Mouse (Mus musculus) ovary, postnatal 14 days (tissue): ENCODE measurements at regions not wholly inside any gene's neighbourhood (a gene's known extent, or its start where the extent isn't known, plus 50 kb on each side); places are given as distances from the start of the nearest gene placed in this dataset.
"Not testable (repeated sequence)": the region's sequence is repeated elsewhere in the genome, so short reads cannot be mapped to it uniquely, and the experiment has no call there.

Experiments used
- DNase-seq: peaks from one replicate; pipeline ENCODE4 v3.0.0; 2022; ENCODE audit warnings: low spot score

DNA sequence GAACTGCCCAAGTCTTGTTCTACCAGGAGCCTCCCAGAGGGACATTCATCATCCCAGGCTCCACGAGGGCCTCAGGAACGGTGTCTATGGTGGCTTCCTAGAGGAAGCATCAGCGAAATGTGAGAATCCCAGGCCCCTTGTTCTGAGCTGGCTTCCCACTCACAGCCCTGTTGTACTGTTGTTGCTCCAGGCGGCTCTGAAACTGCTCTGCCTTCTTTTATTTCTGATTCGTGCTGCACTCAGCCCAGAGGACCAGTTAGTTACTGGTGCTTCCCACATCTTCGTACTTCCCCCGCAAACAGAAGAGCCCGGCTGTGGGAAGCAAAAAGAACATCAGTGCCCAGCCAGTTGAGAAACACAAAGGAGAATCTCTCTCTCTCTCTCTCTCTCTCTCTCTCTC, 202.3 kb downstream of the Diras2 start:
- no peak for DNase-seq

DNA sequence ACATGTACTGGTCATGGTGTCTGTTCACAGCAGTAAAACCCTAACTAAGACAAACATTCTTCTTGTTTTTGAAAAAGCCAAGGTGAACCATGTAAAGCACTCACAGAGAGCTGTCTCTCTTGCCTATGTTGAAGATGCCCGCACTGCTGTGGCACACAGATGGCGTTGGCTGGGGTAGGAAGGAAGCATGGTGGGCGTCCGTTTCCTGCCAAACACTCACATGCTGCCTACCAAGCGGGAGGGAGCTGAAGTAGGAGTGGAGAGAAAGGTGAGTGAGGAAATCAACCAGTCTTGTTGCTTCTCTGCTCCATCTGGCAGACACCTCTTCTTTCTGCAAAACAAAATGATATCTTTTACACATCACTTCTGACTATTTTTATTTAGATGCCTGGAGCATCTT, 200.0 kb downstream of the Diras2 start:
- no peak for DNase-seq

DNA sequence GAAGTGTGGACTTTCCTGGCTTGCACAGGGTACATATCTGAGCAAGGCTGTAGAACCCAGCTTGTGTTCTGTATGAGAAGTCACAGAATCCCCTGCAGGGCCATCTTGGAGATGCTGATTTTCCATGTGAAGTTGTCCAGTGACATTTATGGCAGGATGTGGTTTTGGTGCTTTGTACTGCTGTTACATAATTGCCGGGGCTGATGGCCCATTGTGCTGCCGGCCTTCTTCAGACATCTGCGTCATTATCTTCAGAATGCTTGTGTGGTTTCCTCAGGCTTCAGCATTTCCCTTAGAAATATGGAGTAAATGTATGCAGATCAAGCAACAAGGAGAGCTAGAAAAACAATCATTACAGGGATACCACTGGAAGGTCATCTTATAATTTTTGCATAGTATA, 196.1 kb downstream of the Diras2 start:
- DNase-seq, result no peak

DNA sequence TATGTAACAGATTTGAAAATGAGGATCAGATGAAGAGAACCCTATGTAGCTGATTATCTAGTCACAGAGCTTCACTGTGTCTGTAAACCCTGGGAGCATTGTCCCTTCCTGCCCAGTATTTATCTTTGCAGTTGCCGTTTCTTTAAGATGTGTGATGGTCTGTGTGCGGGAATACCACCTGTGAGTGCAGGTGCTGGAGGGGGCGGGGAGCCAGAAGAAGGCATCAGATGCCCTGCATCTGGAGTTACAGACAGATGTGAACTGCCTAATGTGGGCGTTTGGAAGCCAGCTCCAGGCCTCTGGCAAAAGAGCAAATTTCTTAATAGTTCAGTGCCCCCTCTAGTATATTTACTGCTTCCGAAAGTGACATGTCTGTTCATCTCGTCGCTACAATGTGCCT, 193.1 kb downstream of the Diras2 start:
- DNase-seq, result no peak

DNA sequence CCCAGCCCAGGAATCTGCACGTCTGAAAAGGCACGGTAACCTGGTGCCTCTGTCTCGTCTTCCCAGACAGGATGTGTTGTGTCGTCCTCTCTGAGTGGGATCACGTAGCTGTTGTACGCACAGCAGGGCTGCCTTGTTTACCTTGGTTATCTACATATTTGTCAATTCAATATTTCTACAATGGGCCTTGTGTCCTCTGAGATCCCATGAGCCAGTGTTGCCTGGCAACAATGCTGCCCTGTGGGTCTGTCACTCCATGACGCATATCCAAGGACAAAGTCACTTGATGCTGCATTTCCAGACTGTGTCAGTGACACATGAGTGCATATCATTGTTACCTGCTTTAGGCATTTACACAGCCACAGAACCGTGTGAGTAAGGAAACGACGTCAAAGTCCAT, 191.9 kb downstream of the Diras2 start:
- no peak for DNase-seq

DNA sequence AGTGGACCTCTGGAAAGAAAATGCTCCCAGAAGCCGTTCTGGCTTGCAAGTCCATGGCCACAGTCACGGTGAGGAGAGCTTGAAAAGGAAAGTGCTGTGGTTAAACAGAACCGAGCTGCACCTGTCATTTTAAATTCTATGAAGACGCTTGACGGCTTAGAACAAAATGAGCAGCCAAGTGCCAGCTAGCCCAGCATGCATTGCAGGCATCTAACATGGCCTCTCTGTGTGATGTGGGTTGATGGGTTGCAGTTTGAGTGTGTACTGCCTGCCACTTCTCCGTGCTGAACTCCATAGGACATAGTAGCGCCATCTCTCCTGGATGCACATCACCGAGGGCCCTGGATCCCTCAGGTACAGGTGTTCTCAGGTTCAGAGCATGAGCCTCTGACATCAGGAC, 189.1 kb downstream of the Diras2 start:
- no peak for DNase-seq

DNA sequence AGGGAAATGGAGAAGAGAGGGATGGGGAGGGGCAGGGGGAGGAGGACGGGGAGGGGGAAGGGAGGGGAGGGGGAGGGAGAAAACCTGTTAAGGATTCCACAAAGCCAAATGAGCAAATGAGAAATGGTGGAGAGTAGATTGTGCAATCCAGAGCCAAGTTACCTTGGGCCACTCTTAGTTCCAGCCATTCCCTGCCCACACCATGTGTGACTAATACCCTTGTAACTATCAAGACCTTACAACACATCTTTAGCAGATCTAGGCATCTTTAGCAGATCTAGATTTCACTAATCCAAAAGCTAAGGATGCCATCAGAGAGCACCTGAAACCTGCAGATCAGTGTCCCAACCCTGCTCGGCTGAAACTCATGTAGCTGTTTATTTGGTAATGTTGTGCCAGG, 186.7 kb downstream of the Diras2 start:
- DNase-seq, result no peak

DNA sequence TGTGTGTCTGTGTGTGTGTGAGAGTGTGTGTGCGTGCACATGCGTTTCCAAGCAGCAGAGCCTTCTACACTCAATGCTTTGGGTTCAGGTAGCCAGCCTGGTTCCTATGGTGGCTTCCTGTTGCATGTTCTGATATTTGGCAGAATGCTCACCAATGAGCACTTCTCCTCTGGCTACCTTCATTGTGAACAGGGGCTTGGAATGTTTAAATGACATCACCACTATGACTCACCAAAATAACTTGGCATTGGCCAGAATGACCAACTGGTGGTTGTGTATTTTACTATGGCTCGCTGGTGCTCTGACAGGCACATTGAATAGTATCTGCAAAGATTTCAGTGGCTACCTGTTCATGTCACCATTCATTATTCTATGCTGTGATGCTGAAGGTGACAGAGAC, 186.2 kb downstream of the Diras2 start:
- no peak for DNase-seq

DNA sequence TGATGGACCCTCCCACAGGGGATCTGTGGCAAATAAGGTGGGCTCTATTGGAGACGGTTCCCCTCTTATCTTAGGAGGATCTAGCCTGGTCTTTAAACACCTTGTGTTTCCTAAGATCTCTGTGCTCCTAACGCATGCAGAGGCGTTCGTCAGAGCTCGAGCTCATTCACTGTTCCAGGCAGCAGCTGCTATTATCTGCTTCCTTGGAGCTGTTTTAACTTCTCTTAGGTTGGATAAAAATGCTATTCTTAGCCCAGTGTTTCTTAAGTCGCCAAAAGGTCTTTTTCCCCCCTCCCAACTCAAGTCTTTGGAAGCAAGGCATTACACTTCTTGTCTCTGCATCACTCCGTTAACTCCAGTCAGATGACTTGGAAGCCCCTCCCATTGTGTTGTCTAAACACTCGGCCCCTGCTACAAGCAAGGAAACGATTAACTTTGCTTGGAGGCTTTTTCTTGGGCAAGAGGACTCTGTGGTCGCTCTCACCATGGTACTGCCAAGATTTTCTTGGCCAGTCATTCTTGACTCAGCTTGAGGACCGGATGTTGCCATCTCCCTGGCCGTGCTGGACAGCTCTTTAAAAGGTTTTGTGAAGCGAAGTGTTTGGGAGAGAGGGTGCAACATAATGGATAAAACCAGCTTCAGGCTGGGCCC, 185.6 kb downstream of the Diras2 start:
- no peak for DNase-seq

DNA sequence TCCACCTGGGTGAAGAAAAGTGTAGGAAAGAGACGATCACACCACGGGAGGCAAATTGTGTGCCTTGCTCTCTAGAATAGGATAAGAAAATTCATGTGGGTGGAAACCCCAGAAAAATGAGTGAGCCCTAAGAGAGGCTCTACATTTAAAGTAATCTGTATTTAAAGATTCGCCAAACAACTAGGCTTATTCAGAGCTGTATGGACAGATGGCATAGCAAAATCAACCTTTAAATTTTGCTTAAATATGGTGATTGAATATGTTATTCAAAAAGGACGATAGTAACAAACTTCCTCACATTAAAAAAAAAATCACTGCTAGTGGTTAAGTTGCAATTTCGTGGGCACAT, 185.1 kb downstream of the Diras2 start:
- DNase-seq, result no peak

DNA sequence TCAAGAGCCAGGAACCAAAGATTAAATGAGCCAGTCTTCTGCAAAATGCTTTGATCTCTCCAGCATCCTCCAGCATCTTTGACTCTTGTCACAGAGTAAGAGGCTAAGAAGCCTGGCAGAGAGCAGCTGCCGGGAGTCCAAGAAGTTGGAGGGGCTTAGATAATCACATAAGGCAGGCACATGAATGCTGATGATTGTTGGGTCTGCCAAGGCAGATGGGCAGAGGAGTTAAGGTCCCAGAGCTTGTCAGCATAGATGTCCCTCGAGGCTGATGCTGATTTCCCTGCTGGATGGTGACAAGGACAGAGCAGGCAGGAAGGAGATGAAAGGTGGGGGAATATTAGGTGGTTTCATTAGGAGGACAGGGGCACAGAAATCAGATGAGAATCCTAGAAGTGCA, 183.4 kb downstream of the Diras2 start:
- DNase-seq, result no peak

DNA sequence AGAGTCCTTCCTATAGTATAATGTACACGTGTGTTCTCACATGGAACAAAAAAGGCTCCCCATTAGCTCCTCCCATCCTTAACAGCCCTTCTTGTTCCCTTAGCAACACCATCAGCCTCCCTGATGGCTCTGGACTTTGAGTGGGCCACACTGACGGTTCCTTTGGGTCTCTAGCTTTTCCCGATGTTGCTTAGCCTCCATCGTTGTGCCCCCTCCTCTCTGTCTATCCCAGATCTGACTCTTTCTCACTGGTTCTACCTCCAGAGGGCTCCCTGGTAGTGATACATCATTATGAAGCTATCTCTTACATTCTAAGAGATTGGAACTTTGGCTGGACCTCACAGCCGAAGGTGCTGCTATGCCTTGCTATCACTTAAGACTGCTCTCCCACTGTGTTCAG, 181.5 kb downstream of the Diras2 start:
- no peak for DNase-seq

DNA sequence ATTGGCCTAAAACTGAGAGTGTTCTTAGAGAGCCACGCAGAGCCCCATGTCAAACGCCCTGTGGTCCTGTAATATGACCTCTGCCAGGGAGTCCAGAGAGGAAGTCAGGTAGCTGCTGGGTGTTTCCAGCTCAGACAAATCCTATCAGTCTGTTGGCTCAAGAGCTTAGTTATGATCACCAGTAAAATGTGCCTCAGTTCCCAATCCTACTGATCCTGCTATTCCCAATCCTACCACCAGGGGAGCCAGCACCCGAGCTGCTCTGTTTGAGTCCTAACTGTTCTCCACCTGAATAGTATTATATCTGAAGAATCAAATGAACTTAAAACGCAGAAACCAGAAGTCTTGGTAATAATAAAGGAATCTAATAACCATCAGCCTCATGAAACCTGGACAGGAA, 178.5 kb downstream of the Diras2 start:
- no peak for DNase-seq

DNA sequence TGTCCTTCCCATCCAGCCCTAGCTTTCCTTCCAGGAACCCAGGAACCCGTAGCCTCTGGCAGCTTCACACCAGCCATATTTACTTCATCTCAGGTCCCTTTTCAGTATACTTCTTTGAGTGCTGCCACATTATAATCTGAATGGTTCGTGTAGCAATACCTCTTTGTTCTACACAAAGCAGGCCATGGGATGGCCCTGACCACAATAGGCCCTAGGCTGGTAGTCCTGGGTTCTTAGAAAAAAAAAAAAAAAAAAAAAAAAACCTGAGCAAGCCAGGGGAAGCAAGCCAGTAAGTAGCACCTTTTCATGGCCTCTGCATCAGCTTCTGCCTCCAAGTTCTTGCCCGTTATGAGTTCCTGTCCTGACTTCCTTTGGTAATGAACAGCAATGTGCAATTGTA, 177.6 kb downstream of the Diras2 start:
- DNase-seq, result no peak

DNA sequence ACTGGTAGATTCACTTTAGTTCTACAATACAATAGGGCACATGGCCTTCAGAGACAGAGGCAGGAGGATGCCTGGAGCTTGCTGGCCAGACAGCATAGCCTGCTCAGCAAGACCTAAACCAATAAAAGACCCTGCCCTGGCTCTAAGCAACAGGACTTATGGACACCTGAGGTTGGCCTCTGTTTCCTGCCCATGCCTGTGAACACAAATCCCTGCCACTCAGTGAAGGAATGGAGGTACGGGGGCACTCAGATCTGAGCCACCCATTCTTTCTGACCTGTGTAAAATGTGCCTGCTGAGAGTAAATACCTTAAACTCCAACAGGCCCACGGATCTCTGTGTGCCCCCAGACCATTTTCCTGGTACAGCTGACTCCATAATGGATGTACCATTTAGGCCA, 177.1 kb downstream of the Diras2 start:
- DNase-seq, result no peak

DNA sequence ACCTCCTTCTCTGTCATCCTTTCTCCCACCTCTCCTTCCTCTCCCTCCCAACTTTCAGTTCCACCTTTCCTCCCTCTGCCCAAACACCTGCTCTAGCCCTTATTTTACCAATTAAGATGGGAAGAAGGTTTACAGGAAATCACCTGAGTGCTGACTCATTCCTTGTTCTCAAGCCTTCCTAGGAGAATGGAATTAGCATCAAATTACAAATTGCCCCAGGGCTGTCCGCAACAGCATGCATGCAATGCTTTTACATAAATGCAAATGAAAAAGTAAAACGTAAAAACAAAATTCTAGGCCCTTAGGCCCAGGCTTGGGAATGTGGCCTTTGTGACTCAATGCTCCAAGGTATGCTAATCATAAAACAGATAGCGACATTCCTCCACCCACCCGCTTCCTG, 175.2 kb downstream of the Diras2 start:
- DNase-seq, result not testable (repeated sequence)

DNA sequence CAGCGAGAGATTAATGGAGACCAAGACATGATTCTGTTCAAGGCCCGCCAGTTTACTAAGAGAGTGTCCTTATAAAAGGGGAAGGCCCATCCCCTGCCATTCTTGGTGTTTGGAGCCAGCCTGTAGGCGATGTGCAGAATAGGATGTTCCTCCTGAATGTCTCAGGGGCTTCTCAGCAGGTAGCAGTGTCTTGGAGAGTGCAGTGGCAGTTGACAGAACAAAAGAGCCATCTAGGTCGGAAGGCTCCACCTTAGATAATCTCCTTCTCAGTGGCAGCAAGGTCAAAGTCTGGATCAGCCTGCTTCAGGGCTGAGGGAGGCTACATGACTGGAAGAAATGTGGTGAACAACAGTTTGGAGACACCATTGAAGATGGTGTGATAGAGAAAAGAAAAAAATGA, 171.7 kb downstream of the Diras2 start:
- not testable (repeated sequence) for DNase-seq

DNA sequence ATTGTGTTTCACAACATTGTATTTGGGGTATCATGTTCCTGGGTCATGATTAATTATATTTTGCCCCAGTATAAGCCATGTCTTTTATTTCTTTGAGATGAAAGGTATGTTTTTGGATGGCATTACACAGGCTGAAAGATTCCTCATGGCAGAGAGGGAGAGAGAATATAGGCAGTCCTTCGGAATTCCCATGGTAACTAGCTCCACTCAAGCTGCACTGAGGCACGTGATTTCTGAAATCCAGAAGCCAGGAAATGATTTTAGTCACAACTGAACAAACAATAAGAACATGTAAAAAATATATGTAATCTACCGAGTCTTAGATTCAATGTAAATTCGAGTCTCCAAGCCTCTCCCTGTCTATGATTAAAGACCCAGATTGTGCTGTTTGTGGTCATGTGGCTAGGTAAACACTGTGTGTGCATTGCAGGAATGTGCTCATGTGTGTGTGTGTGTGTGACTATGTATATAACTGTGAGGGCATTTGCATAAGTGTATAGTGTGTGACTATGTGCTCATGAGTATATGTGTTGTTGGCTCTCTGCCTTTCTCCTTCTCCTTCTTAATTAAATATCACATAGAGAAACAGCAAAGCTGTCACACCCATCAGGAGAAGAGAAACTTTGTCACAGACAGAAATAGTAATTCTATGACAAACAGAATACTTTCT, 169.8 kb downstream of the Diras2 start:
- DNase-seq, result no peak

DNA sequence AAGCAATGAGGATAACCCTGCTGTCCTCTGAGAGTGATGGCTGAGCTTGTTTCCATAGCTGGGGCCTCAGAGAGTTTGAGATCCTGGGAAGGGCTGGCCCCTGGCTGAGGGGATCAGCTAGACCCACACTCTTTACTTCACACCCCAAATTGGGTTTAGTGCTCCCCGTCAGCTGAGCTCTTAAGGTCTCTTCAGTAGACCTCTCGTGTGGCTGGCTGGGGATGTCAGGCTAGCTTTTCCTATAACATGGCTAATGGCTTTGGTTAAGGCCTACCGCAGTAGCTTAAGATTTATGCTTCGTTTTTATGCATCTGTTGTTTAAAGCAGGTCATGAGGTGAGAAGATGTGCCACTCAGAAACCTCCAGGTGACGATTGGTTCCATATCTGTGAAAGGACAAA, 168.8 kb downstream of the Diras2 start:
- DNase-seq, result no peak

DNA sequence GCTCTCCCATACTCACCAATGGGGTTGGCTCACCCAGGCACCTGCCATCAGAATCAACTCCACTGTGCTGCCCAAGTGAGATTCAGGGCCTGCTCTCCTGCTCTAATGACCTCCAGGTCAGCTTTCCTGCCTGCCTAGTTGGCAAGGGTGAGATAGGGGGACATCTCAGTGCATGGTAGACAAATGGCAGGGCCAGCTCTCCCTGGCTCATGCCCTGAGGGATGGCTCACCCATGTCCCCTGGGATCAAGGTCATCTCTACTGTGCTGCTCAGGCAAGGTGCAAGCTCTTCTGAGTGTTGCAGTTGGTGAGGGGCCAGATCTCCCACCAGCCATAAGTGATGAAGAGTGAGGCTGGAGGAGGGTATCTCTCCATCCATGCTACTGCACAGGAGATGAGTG, 161.2 kb downstream of the Diras2 start:
- no peak for DNase-seq

DNA sequence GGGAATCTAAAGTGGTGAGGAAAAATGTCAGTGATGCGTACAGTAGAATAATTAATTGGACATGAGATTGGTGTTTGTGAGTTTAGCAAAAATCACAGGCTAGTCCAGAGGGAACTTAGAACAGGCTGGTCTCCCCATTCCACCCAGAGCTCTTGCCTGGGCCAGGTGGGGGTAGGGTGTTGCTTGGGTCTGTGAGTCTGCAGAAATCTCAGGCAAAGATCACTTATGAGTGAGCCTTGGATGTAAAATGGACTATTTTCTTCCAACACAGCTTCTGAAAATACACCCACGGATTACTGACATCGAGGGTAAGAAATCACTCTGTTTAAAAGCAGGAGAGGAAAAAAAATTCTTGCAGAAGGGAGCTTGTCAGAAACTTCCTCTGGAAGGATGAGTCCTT, 159.1 kb downstream of the Diras2 start:
- no peak for DNase-seq

DNA sequence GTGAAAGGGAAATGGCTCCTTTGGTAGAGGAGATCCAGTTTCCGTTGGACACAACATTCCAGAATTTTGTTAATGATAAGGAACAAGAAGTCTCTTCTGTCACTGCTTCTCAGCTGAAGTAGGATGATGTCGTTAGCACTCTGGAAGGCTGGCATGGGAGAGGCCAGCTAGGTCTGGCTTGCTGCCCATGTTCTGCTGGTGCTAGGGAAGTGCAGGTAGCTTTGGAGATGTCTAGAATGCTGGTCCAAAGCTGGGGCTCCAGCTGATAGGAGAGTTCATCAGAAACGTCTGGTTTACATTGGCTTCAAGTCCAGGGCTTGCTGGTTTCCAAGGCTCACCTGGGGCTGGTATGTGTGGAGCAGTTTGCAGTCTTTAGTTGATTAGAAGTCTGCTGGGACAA, 156.3 kb downstream of the Diras2 start:
- DNase-seq, result no peak

DNA sequence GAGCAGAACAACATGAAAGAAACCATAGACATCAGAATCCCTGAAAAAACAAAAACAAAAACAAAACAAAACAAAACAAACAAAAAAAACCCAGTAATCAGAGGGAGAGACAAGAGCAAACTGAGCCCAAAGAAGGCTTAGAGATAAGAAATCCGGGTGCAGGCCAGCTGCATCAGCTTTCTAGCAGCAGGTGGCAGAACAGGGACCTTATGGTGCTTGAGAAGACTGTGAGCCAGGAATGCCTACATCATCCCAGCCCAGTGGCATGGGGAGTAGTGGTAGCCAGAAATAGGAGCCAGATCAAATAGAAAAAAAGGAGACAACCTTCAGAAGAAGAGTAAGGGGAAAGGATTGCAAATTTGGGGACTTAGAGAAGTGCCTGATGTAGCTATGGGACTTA, 152.8 kb downstream of the Diras2 start:
- DNase-seq, result no peak

DNA sequence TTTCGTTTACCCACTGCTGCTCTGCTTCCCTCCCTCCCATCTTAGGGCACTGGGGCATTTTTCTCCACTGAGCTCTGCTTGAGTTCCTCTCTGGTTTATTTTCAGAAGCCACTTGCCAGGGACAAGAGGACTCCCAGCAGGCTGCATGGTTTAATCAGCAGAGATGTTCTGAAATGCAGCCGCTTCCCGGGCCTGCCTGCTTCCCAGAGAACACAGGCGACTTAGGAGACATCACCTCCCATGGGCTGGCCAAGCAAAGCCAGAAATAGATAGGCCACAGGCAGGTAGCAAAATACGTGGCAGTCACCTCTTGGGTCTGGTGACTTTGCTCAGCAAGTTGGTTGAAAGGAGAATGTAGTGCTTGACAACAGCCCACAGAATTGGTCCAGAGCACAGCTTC, 141.8 kb downstream of the Diras2 start:
- DNase-seq, result no peak
